Mouse (Mus musculus) adrenal gland, postnatal 10 days (tissue): ENCODE results near the gene Gtf2ird1. TPM values are rescaled to one million over a fixed set of nuclear protein-coding genes. Genes with fewer than 3 reads are reported as not detected.
"Not testable (repeated sequence)": the region's sequence is repeated elsewhere in the genome, so short reads cannot be mapped to it uniquely, and the experiment has no call there.

Experiments
- DNase-seq: peaks from one replicate; pipeline ENCODE4 v3.0.0; 2021; ENCODE audit warnings: mixed read lengths
- total RNA-seq, 2 experiments: library from RNA; stranded (reverse); gene quantifications; 2 replicates each; pipeline ENCODE4 v1.2.3; 2021

Gtf2ird1 gene
- total RNA-seq, 2 experiments from 2014 or later, result 69.8 to 112 TPM

GRCm38 (mm10) chr5:134343530-134343929, 113.0 kb downstream of the Gtf2ird1 start:
- not testable (repeated sequence) for DNase-seq

GRCm38 (mm10) chr5:134342503-134343205, 113.9 kb downstream of the Gtf2ird1 start:
- DNase-seq, result no peak

GRCm38 (mm10) chr5:134341721-134342120, 114.8 kb downstream of the Gtf2ird1 start:
- no peak for DNase-seq

- peak; percentile 42 for DNase-seq
These were observed 115.2 kb downstream of the Gtf2ird1 start for GRCm38 (mm10) chr5:134341321-134341720.

- no peak for DNase-seq
These were observed 116.4 kb downstream of the Gtf2ird1 start for GRCm38 (mm10) chr5:134340101-134340522.

- DNase-seq, result not testable (repeated sequence)
These were observed 119.5 kb downstream of the Gtf2ird1 start for GRCm38 (mm10) chr5:134337012-134337411.

GRCm38 (mm10) chr5:134332743-134333142, 123.8 kb downstream of the Gtf2ird1 start:
- no peak for DNase-seq

GRCm38 (mm10) chr5:134330082-134330481, 126.4 kb downstream of the Gtf2ird1 start:
- no peak for DNase-seq

GRCm38 (mm10) chr5:134329311-134329710, 127.2 kb downstream of the Gtf2ird1 start:
- no peak for DNase-seq

GRCm38 (mm10) chr5:134328482-134329001, 128.0 kb downstream of the Gtf2ird1 start:
- no peak for DNase-seq

- no peak for DNase-seq
These were observed 130.5 kb downstream of the Gtf2ird1 start for GRCm38 (mm10) chr5:134325856-134326566.

- DNase-seq, result no peak
These were observed 132.6 kb downstream of the Gtf2ird1 start for GRCm38 (mm10) chr5:134323869-134324268.

- DNase-seq, result no peak
These were observed 133.2 kb downstream of the Gtf2ird1 start for GRCm38 (mm10) chr5:134323311-134323710.

GRCm38 (mm10) chr5:134322355-134322754, 134.2 kb downstream of the Gtf2ird1 start:
- no peak for DNase-seq

GRCm38 (mm10) chr5:134321699-134322098, 134.8 kb downstream of the Gtf2ird1 start:
- no peak for DNase-seq

- DNase-seq, result no peak
These were observed 137.6 kb downstream of the Gtf2ird1 start for GRCm38 (mm10) chr5:134318903-134319302.

GRCm38 (mm10) chr5:134316721-134317120, 139.8 kb downstream of the Gtf2ird1 start:
- DNase-seq, result peak; percentile 70

GRCm38 (mm10) chr5:134315623-134316350, 140.7 kb downstream of the Gtf2ird1 start:
- peak; percentile 86 for DNase-seq

GRCm38 (mm10) chr5:134314688-134315622, 141.6 kb downstream of the Gtf2ird1 start, which contains the start of gene Gtf2i:
Gene Gtf2i, minus strand, starts transcription at chr5:134314760.
- DNase-seq, result peak; percentile 95

GRCm38 (mm10) chr5:134314068-134314674, 142.3 kb downstream of the Gtf2ird1 start:
- peak; percentile 73 for DNase-seq
